Mouse (Mus musculus) embryonic facial prominence, embryonic 15.5 days (tissue): ENCODE measurements around the gene March6. TPM values are rescaled to one million over a fixed set of nuclear protein-coding genes. Genes with fewer than 3 reads are reported as not detected.
A peak's percentile ranks its signal among the peaks of the same experiment; 100 is the strongest.

Experiments used
- ATAC-seq: fragments of 200-750 bp; cut with Nextera tagmentation; 2 replicates; pipeline ENCODE4 v1.8.0; 2017; ENCODE audit warnings: low read depth, moderate TSS enrichment; ENCODE audit not compliant: insufficient number of reproducible peaks, low FRiP score, low TSS enrichment
- H3K27ac ChIP-seq: fragments of 300-500 bp; sonication (generic); replicated peaks from 2 replicates; pipeline ENCODE4 v1.5.1; 2015; ENCODE audit warnings: mild to moderate bottlenecking, inconsistent platforms
- H3K27me3 ChIP-seq: fragments of 300-500 bp; sonication (generic); 2 replicates; pipeline ENCODE4 v1.6.1; 2015; ENCODE audit warnings: inconsistent platforms
- H3K36me3 ChIP-seq: fragments of 300-500 bp; sonication (generic); 2 replicates; pipeline ENCODE4 v1.6.1; 2015; ENCODE audit warnings: mild to moderate bottlenecking, inconsistent platforms
- H3K4me1 ChIP-seq: fragments of 300-500 bp; sonication (generic); 2 replicates; pipeline ENCODE4 v1.6.1; 2015; ENCODE audit warnings: inconsistent platforms
- H3K4me2 ChIP-seq: fragments of 300-500 bp; sonication (generic); replicated peaks from 2 replicates; pipeline ENCODE4 v1.6.1; 2015; ENCODE audit warnings: mild to moderate bottlenecking, inconsistent platforms
- H3K4me3 ChIP-seq: fragments of 300-500 bp; sonication (generic); replicated peaks from 2 replicates; pipeline ENCODE4 v1.5.1; 2015; ENCODE audit warnings: mild to moderate bottlenecking, inconsistent platforms
- H3K9ac ChIP-seq: fragments of 300-500 bp; sonication (generic); 2 replicates; pipeline ENCODE4 v1.6.1; 2015; ENCODE audit warnings: inconsistent platforms
- H3K9me3 ChIP-seq: fragments of 300-500 bp; sonication (generic); replicated peaks from 2 replicates; pipeline ENCODE4 v1.6.1; 2016; ENCODE audit warnings: inconsistent platforms
- WGBS: fragments of 180-500 bp; shearing (Covaris S2); methylation state at CpG from one replicate; pipeline ENCODE4 v1.1.7; 2015; 5-methylcytosine and 5-hydroxymethylcytosine counted together
- polyA plus RNA-seq: library from polyadenylated mRNA; unstranded; fragments of >200 nt; fragmentation: Nextera tagmentation; extraction: Ambion mirVana; gene quantifications from 2 replicates; pipeline ENCODE4 v1.2.1, GENCODE M21; 2015

The March6 gene
- polyA plus RNA-seq, 1 experiment from 2014 or later, result 24.5 TPM

GRCm38 (mm10) chr15:31529811-31530658 is 818 bp downstream of the March6 start:
- WGBS, result under 1% methylated on average over 54 of the region's 56 CpGs

GRCm38 (mm10) chr15:31529103-31529502 is 1.8 kb downstream of the March6 start:
- no peak overlapping the region for H3K27ac ChIP-seq
- H3K4me2 ChIP-seq, result peak overlapping the region; percentile 64
- 26% methylated on average over 6 of the region's 6 CpGs for WGBS
- H3K4me3 ChIP-seq, result peak overlapping the region; percentile 93
- no peak for ATAC-seq
- no peaks in the 10 kb centered on the region for H3K36me3 ChIP-seq
- no peaks in the 10 kb centered on the region for H3K9me3 ChIP-seq
- H3K4me1 ChIP-seq, result peaks cover 9% of the 10 kb centered on the region; the same call in 1 of the 2 replicates
- H3K9ac ChIP-seq, result no peak overlapping the region
- H3K27me3 ChIP-seq, result no peaks in the 10 kb centered on the region

More at GRCm38 (mm10) chr15:31529811-31530658, 818 bp downstream of the March6 start:
- H3K4me3 ChIP-seq, result peak overlapping the region; percentile 93
- peak overlapping the region; percentile 83 for H3K9ac ChIP-seq
- no peaks in the 10 kb centered on the region for H3K36me3 ChIP-seq
- peaks cover 9% of the 10 kb centered on the region; the same call in 1 of the 2 replicates for H3K4me1 ChIP-seq
- H3K4me2 ChIP-seq, result peak overlapping the region; percentile 64
- H3K27ac ChIP-seq, result peak overlapping the region; percentile 96
- H3K9me3 ChIP-seq, result no peaks in the 10 kb centered on the region
- ATAC-seq, result peak; percentile 9; the same call in 1 of the 2 replicates
- no peaks in the 10 kb centered on the region for H3K27me3 ChIP-seq

GRCm38 (mm10) chr15:31528477-31528876 is 2.4 kb downstream of the March6 start:
- WGBS, result 95% methylated on average over 4 of the region's 4 CpGs
- no peak overlapping the region for H3K4me2 ChIP-seq

GRCm38 (mm10) chr15:31526463-31526862 is 4.4 kb downstream of the March6 start:
- peaks cover 9% of the 10 kb centered on the region; the same call in 1 of the 2 replicates for H3K4me1 ChIP-seq
- H3K9ac ChIP-seq, result no peak overlapping the region
- H3K36me3 ChIP-seq, result no peaks in the 10 kb centered on the region
- no peak overlapping the region for H3K27ac ChIP-seq
- no peak for ATAC-seq
- WGBS, result 90% methylated on average over 1 of the region's 1 CpGs
- H3K4me2 ChIP-seq, result no peak overlapping the region
- no peaks in the 10 kb centered on the region for H3K27me3 ChIP-seq
- no peak overlapping the region for H3K4me3 ChIP-seq
- H3K9me3 ChIP-seq, result no peaks in the 10 kb centered on the region

More at GRCm38 (mm10) chr15:31528477-31528876, 2.4 kb downstream of the March6 start:
- Histone ChIP-seq H3K9me3 (no peaks in the 10 kb centered on the region), H3K4me1 (peaks cover 9% of the 10 kb centered on the region; the same call in 1 of the 2 replicates), H3K27me3 (no peaks in the 10 kb centered on the region), H3K27ac (no peak overlapping the region), H3K9ac (no peak overlapping the region), H3K4me3 (no peak overlapping the region), H3K36me3 (no peaks in the 10 kb centered on the region)
- ATAC-seq, result no peak

GRCm38 (mm10) chr15:31519000-31519399 is 11.9 kb downstream of the March6 start:
- H3K9me3 ChIP-seq, result no peaks in the 10 kb centered on the region
- H3K27ac ChIP-seq, result no peak overlapping the region
- H3K9ac ChIP-seq, result no peak overlapping the region
- 68% methylated on average over 5 of the region's 5 CpGs for WGBS
- no peaks in the 10 kb centered on the region for H3K4me1 ChIP-seq
- H3K4me3 ChIP-seq, result no peak overlapping the region
- no peak for ATAC-seq
- no peaks in the 10 kb centered on the region for H3K36me3 ChIP-seq
- no peak overlapping the region for H3K4me2 ChIP-seq
- no peaks in the 10 kb centered on the region for H3K27me3 ChIP-seq

- WGBS, result 79% methylated on average over 2 of the region's 2 CpGs
- no peak overlapping the region for H3K9ac ChIP-seq
- H3K27me3 ChIP-seq, result no peaks in the 10 kb centered on the region
- no peak overlapping the region for H3K4me3 ChIP-seq
- H3K27ac ChIP-seq, result no peak overlapping the region
- H3K36me3 ChIP-seq, result no peaks in the 10 kb centered on the region
- no peaks in the 10 kb centered on the region for H3K9me3 ChIP-seq
- no peaks in the 10 kb centered on the region for H3K4me1 ChIP-seq
- ATAC-seq, result no peak
- H3K4me2 ChIP-seq, result no peak overlapping the region
Observed at GRCm38 (mm10) chr15:31518371-31518770, 12.5 kb downstream of the March6 start.

GRCm38 (mm10) chr15:31517186-31517585 is 13.7 kb downstream of the March6 start:
- Histone ChIP-seq H3K36me3 (no peaks in the 10 kb centered on the region), H3K4me1 (no peaks in the 10 kb centered on the region), H3K27ac (no peak overlapping the region), H3K4me2 (no peak overlapping the region), H3K9ac (no peak overlapping the region), H3K4me3 (no peak overlapping the region), H3K27me3 (no peaks in the 10 kb centered on the region), H3K9me3 (no peaks in the 10 kb centered on the region)
- 89% methylated on average over 1 of the region's 1 CpGs for WGBS
- no peak for ATAC-seq

- Histone ChIP-seq H3K27me3 (no peaks in the 10 kb centered on the region), H3K27ac (no peak overlapping the region), H3K4me2 (no peak overlapping the region), H3K9ac (no peak overlapping the region), H3K4me1 (no peaks in the 10 kb centered on the region), H3K4me3 (no peak overlapping the region), H3K36me3 (no peaks in the 10 kb centered on the region), H3K9me3 (no peaks in the 10 kb centered on the region)
- ATAC-seq, result no peak
- WGBS, result 81% methylated on average over 1 of the region's 1 CpGs
Observed at GRCm38 (mm10) chr15:31511795-31512194, 19.1 kb downstream of the March6 start.

- Histone ChIP-seq H3K4me3 (no peak overlapping the region), H3K9me3 (no peaks in the 10 kb centered on the region), H3K36me3 (no peaks in the 10 kb centered on the region), H3K4me1 (no peaks in the 10 kb centered on the region), H3K4me2 (no peak overlapping the region), H3K27ac (no peak overlapping the region), H3K27me3 (no peaks in the 10 kb centered on the region), H3K9ac (no peak overlapping the region)
- ATAC-seq, result no peak
Observed at GRCm38 (mm10) chr15:31511406-31511771, 19.5 kb downstream of the March6 start.

- H3K36me3 ChIP-seq, result no peaks in the 10 kb centered on the region
- no peak overlapping the region for H3K4me2 ChIP-seq
- H3K9me3 ChIP-seq, result no peaks in the 10 kb centered on the region
- 66% methylated on average over 7 of the region's 7 CpGs for WGBS
- no peaks in the 10 kb centered on the region for H3K27me3 ChIP-seq
- H3K4me1 ChIP-seq, result no peaks in the 10 kb centered on the region
- H3K4me3 ChIP-seq, result no peak overlapping the region
- H3K9ac ChIP-seq, result no peak overlapping the region
- no peak for ATAC-seq
- H3K27ac ChIP-seq, result no peak overlapping the region
Observed at GRCm38 (mm10) chr15:31510477-31511405, 20.1 kb downstream of the March6 start.

GRCm38 (mm10) chr15:31505082-31505481 is 25.8 kb downstream of the March6 start:
- H3K36me3 ChIP-seq, result peaks cover 17% of the 10 kb centered on the region
- ATAC-seq, result no peak
- H3K27ac ChIP-seq, result no peak overlapping the region
- H3K9me3 ChIP-seq, result no peaks in the 10 kb centered on the region
- no peak overlapping the region for H3K9ac ChIP-seq
- no peak overlapping the region for H3K4me3 ChIP-seq
- 83% methylated on average over 2 of the region's 2 CpGs for WGBS
- H3K4me1 ChIP-seq, result no peaks in the 10 kb centered on the region
- H3K4me2 ChIP-seq, result no peak overlapping the region
- H3K27me3 ChIP-seq, result no peaks in the 10 kb centered on the region
